Mouse (Mus musculus) MEL (cell line): ENCODE results near the gene Bicral.

ENCODE experiments used
- CTCF ChIP-seq, 3 experiments: IDR thresholded peaks in 2 of 3; conservative IDR thresholded peaks in 1 of 3; 2 replicates each; pipeline ENCODE4 v1.5.1; 2011 to 2012; ENCODE audit warnings: low read length in 3 of 3, low read depth in 2 of 3, mild to moderate bottlenecking in 2 of 3, improper control_type of control experiment in 1 of 3, inconsistent platforms in 1 of 3, mixed read lengths in 1 of 3, moderate library complexity in 1 of 3; ENCODE audit not compliant: control insufficient read depth in 1 of 3, insufficient read depth in 1 of 3, poor library complexity in 1 of 3, severe bottlenecking in 1 of 3
- E2F4 ChIP-seq: IDR thresholded peaks from 2 replicates; pipeline ENCODE4 v1.6.1; 2011; ENCODE audit warnings: low read depth, low read length, improper control_type of control experiment, borderline replicate concordance
- ELF1 ChIP-seq: IDR thresholded peaks from 2 replicates; pipeline ENCODE4 v1.6.1; 2014; ENCODE audit warnings: low read depth, mild to moderate bottlenecking, inconsistent platforms, low read length, improper control_type of control experiment, moderate library complexity
- EP300 ChIP-seq, 2 experiments: IDR thresholded peaks; 2 replicates each; pipeline ENCODE4 v1.6.1; 2011; ENCODE audit warnings: improper control_type of control experiment in 2 of 2, low read length in 2 of 2, low read depth in 1 of 2, mild to moderate bottlenecking in 1 of 2
- HCFC1 ChIP-seq: IDR thresholded peaks from 2 replicates; pipeline ENCODE4 v1.6.1; 2012; ENCODE audit warnings: low read depth, mild to moderate bottlenecking, inconsistent platforms, low read length, improper control_type of control experiment, moderate library complexity
- MAFK ChIP-seq: IDR thresholded peaks from 2 replicates; pipeline ENCODE4 v1.6.1; 2011; ENCODE audit warnings: low read depth, mild to moderate bottlenecking, low read length, improper control_type of control experiment, borderline replicate concordance
- MXI1 ChIP-seq: IDR thresholded peaks from 2 replicates; pipeline ENCODE4 v1.6.1; 2011; ENCODE audit warnings: mild to moderate bottlenecking, low read depth, low read length, improper control_type of control experiment
- POLR2A ChIP-seq, 2 experiments: IDR thresholded peaks; 2 replicates each; pipeline ENCODE4 v1.6.1; 2011 to 2012; ENCODE audit warnings: low read length in 2 of 2, mild to moderate bottlenecking in 2 of 2, control low read depth in 1 of 2, improper control_type of control experiment in 1 of 2, low read depth in 1 of 2, moderate library complexity in 1 of 2; ENCODE audit not compliant: control insufficient read depth in 1 of 2, insufficient read depth in 1 of 2, poor library complexity in 1 of 2
- SMC3 ChIP-seq: IDR thresholded peaks from 2 replicates; pipeline ENCODE4 v1.6.1; 2011; ENCODE audit warnings: low read depth, low read length, improper control_type of control experiment
- UBTF ChIP-seq: IDR thresholded peaks from 2 replicates; pipeline ENCODE4 v1.6.1; 2012; ENCODE audit warnings: low read depth, mild to moderate bottlenecking, inconsistent platforms, low read length, improper control_type of control experiment, moderate library complexity, borderline replicate concordance; ENCODE audit not compliant: insufficient read depth
- ZNF384 ChIP-seq: IDR thresholded peaks from 2 replicates; pipeline ENCODE4 v1.6.1; 2012; ENCODE audit warnings: low read depth, mild to moderate bottlenecking, inconsistent platforms, low read length, improper control_type of control experiment

GRCm38 (mm10) chr17:46840304-46841010 lies 17.8 kb downstream of the Bicral start:
- no peak for TF ChIP-seq MXI1
- TF ChIP-seq ZNF384, result no peak
- no peak for TF ChIP-seq SMC3
- TF ChIP-seq CTCF (IDR thresholded peaks at IDR 0.05 in 2 of 3, conservative IDR thresholded peaks at IDR 0.05 in 1 of 3; ENCODE audit: control insufficient read depth in 1 of 3, insufficient read depth in 1 of 3, low read depth in 2 of 3, low read length in 3 of 3, poor library complexity in 1 of 3, severe bottlenecking in 1 of 3), result no peak
- no peak for TF ChIP-seq E2F4
- no peak for TF ChIP-seq MAFK
- TF ChIP-seq POLR2A (IDR thresholded peaks at IDR 0.05; ENCODE audit: control insufficient read depth in 1 of 2, insufficient read depth in 1 of 2, low read depth in 1 of 2, low read length in 2 of 2, poor library complexity in 1 of 2), result no peak; a peak in 1 of 4 replicates
- no peak for TF ChIP-seq ELF1
- no peak for TF ChIP-seq UBTF
- TF ChIP-seq EP300 (IDR thresholded peaks at IDR 0.05; ENCODE audit: low read depth in 1 of 2, low read length in 2 of 2), result no peak
- no peak for TF ChIP-seq HCFC1
